Mouse (Mus musculus) small intestine, adult 10 weeks (tissue): Measurements from ENCODE around the gene Ncoa3. TPM values are rescaled to one million over a fixed set of nuclear protein-coding genes. Genes with fewer than 3 reads are reported as not detected.

ENCODE experiments used
- polyA plus RNA-seq: library from polyadenylated mRNA; stranded (reverse); fragments of 350-450 nt; fragmentation: Illumina TruSeq; extraction: RNeasy Lipid Tissue Mini Kit (QIAGEN cat#74804); gene quantifications from one replicate; pipeline ENCODE4 v1.2.3, GENCODE M21; 2014; ENCODE audit warnings: low replicate concordance

The Ncoa3 gene
- 15.7 TPM for polyA plus RNA-seq

GRCm38 (mm10) chr2:165992270-165993172 lies at the start of gene Ncoa3:
Ncoa3 (plus strand) TSS chr2:165992636.

Other genes with a start within 250 kb of the Ncoa3 start
- gene Zmynd8, start 93.6 kb upstream of the Ncoa3 start, polyA plus RNA-seq, result 10.6 TPM
- gene Sulf2, start 163.0 kb downstream of the Ncoa3 start, polyA plus RNA-seq, result 13.5 TPM